Mouse (Mus musculus) spleen, embryonic (tissue): ENCODE data around the gene Mtr.
"Not testable (repeated sequence)": the region's sequence is repeated elsewhere in the genome, so short reads cannot be mapped to it uniquely, and the experiment has no call there.

Experiments
- CTCF ChIA-PET: fragments of 350-600 bp; sonication (Branson Sonifier 250); formaldehyde crosslinking; loops from one replicate; lab custom pipeline; 2022; lab: Charles Lee

The Mtr gene

GRCm38 (mm10) chr13:12160121-12160475 lies 97.8 kb downstream of the Mtr start:
- CTCF ChIA-PET = no interaction called here

GRCm38 (mm10) chr13:12159288-12160120 lies 98.4 kb downstream of the Mtr start:
- CTCF ChIA-PET = no interaction called here

DNA sequence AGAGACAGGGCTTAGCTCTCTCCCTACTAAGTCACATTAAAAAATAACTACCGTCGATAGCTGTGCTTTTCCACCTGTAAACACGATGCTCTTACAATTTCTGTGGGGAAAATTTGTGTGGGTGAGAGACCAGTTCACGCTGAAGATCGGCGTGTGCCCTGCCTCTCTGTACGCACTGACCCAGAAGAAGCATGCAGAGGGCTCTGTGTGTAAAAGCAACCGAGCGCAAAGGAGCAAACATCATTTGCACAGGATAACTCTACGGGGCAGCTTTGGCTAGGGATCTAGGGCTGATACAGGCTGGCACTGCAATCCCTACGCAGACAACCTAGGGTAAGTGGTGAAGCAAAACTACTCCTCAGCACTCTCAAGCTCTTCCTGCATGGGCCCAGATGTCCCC lies 104.0 kb downstream of the Mtr start:
- CTCF ChIA-PET = no interaction called here

- CTCF ChIA-PET = no interaction called here
Measured at GRCm38 (mm10) chr13:12146918-12147507, 110.9 kb downstream of the Mtr start.

- CTCF ChIA-PET = no interaction called here
Measured at GRCm38 (mm10) chr13:12146402-12146801, 111.5 kb downstream of the Mtr start.

GRCm38 (mm10) chr13:12143347-12143746 lies 114.6 kb downstream of the Mtr start:
- CTCF ChIA-PET = no interaction called here

GRCm38 (mm10) chr13:12136461-12136860 lies 121.5 kb downstream of the Mtr start:
- CTCF ChIA-PET = not testable (repeated sequence)

- CTCF ChIA-PET = no interaction called here
Measured at GRCm38 (mm10) chr13:12133549-12133948, 124.4 kb downstream of the Mtr start.
